Mouse (Mus musculus) frontal cortex, postnatal 14 days (tissue): ENCODE measurements at regions not wholly inside any gene's neighbourhood (a gene's known extent, or its start where the extent isn't known, plus 50 kb on each side); places are given as distances from the start of the nearest gene placed in this dataset.

ENCODE experiments used
- DNase-seq, 2 experiments: peaks; one replicate each; pipeline ENCODE4 v3.0.0; 2022; ENCODE audit warnings: low spot score in 2 of 2

DNA sequence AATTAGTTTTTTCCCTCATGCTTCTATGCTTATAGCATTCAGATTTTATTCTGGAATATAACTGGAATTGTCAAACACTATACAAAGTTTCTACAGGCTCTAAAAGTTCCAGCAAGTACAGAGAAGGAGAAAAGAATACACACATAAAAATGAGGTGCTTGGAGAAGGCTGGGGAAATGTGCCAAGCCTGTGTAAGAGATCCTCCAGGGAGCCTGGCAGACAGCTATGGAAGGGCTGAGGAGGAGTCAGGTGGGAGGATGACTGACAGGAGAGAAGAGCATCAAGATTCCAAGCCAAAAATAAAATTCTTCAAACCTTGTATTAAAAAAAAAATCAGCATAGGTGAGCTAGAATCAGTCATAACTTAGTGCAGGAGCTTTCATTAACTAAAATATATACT lies 1140.3 kb downstream of the Gm9008 start:
- peak; percentile 7 to 14 for DNase-seq

GRCm38 (mm10) chr6:75341055-75341454 lies 1156.5 kb downstream of the Gm9008 start:
- no peak for DNase-seq
